Mouse (Mus musculus) lung, postnatal 0 days (tissue): Measurements from ENCODE around the gene Tha1. TPM values are rescaled to one million over a fixed set of nuclear protein-coding genes. Genes with fewer than 3 reads are reported as not detected.

Experiments used
- ATAC-seq: fragments of 200-750 bp; cut with Nextera tagmentation; 2 replicates; pipeline ENCODE4 v1.8.0; 2017; ENCODE audit warnings: moderate library complexity
- DNase-seq: peaks from one replicate; pipeline ENCODE4 v3.0.0-alpha.2; 2016; ENCODE audit warnings: low spot score
- H3K27ac ChIP-seq: fragments of 300-500 bp; sonication (generic); 2 replicates; pipeline ENCODE4 v1.5.1; 2014; ENCODE audit warnings: antibody characterized with exemption, mild to moderate bottlenecking, low read length, mixed read lengths
- H3K27me3 ChIP-seq: fragments of 300-500 bp; sonication (generic); replicated peaks from 2 replicates; pipeline ENCODE4 v1.6.1; 2014; ENCODE audit warnings: low read length, mixed read lengths; ENCODE audit not compliant: insufficient read depth
- H3K36me3 ChIP-seq: fragments of 300-500 bp; sonication (generic); 2 replicates; pipeline ENCODE4 v1.6.1; 2014; ENCODE audit warnings: low read length, mixed read lengths; ENCODE audit not compliant: insufficient read depth
- H3K4me1 ChIP-seq: fragments of 300-500 bp; sonication (generic); 2 replicates; pipeline ENCODE4 v1.6.1; 2014; ENCODE audit warnings: antibody characterized with exemption, low read depth, low read length, mixed read lengths; ENCODE audit not compliant: insufficient read depth
- H3K4me2 ChIP-seq: fragments of 300-500 bp; sonication (generic); replicated peaks from 2 replicates; pipeline ENCODE4 v1.6.1; 2014; ENCODE audit warnings: low read depth, mild to moderate bottlenecking, low read length, moderate library complexity, mixed read lengths
- H3K4me3 ChIP-seq: fragments of 300-500 bp; sonication (generic); 2 replicates; pipeline ENCODE4 v1.5.1; 2014; ENCODE audit warnings: low read depth, low read length
- H3K9ac ChIP-seq: fragments of 300-500 bp; sonication (generic); replicated peaks from 2 replicates; pipeline ENCODE4 v1.6.1; 2014; ENCODE audit warnings: low read depth, mild to moderate bottlenecking
- H3K9me3 ChIP-seq: fragments of 300-500 bp; sonication (generic); 2 replicates; pipeline ENCODE4 v1.6.1; 2016; ENCODE audit warnings: low read length, mixed read lengths
- CTCF ChIP-seq: IDR thresholded peaks from 2 replicates; pipeline ENCODE4 v1.5.1; 2016; ENCODE audit warnings: antibody characterized with exemption, mild to moderate bottlenecking
- EP300 ChIP-seq: IDR thresholded peaks from 2 replicates; pipeline ENCODE4 v1.6.1; 2016; ENCODE audit warnings: antibody characterized with exemption, mild to moderate bottlenecking, control low read depth
- WGBS: fragments of 180-500 bp; shearing (Covaris S2); extraction: QIAGEN DNeasy Blood & Tissue Kit; methylation state at CpG from one replicate; pipeline ENCODE4 v1.1.7; 2014; 5-methylcytosine and 5-hydroxymethylcytosine counted together
- polyA plus RNA-seq: library from polyadenylated mRNA; unstranded; fragments of >200 nt; fragmentation: Nextera tagmentation; extraction: Ambion mirVana; gene quantifications from 2 replicates; pipeline ENCODE4 v1.2.1, GENCODE M21; 2015

The Tha1 gene
- polyA plus RNA-seq, 1 experiment from 2014 or later, result 6.3 TPM

DNA sequence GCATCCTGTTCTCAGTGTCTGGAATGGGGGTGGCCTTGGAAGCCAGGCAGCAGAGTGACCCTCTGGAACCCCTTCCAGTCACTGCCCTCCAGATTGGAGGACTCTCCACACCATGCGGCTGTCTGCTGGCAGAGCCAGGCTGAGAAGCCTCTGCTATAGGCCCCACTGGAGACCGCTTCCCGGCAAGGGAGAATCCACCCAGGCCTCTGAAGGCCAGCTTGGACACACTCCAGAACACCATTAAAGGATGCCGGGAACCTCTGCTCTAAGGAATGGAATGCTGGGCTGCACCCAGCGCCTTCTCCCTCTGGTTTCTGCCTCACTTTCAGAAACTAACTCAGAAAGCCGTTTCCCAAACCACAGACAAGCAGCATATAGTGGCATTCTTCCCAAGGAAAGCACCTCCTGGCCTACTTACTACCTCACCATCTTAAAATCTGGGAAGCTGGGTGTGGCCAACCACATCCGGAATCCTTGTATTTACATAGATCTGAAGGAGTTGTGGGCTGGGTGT, 50.5 kb downstream of the Tha1 start:
- peak; percentile 58 for DNase-seq
- Histone ChIP-seq H3K4me2 (no peak overlapping the region), H3K9ac (no peak overlapping the region)

DNA sequence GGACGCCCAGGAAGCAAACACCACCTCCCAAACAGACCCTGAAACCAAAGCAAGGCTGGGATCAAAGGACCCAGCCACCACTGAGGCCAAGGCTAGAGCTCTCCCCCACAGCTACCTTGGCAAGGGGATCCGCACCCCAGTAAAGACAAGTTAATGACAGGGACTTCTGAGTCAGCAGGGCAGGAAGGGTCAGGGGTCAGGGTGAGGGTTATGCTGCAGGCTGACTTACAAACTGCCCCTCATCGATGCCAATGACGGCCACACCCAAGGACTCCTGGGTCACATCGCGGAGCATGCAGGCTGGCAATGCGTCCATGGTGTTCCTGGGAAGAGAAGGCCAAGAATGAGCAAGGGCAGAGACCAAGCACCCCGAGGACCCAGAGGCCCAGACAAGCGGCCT, 51.4 kb downstream of the Tha1 start:
- H3K9ac ChIP-seq, result no peak overlapping the region
- no peak overlapping the region for H3K4me2 ChIP-seq
- H3K27ac ChIP-seq, result no peak overlapping the region
- no peaks in the 10 kb centered on the region for H3K27me3 ChIP-seq
- WGBS, result 95% methylated on average over 9 of the region's 9 CpGs
- no peak for TF ChIP-seq CTCF
- no peak for TF ChIP-seq EP300
- no peaks in the 10 kb centered on the region for H3K36me3 ChIP-seq
- H3K4me3 ChIP-seq, result no peak overlapping the region
- DNase-seq (no peak), ATAC-seq (no peak)
- peaks cover 32% of the 10 kb centered on the region for H3K4me1 ChIP-seq
- no peaks in the 10 kb centered on the region for H3K9me3 ChIP-seq

More for the DNA sequence above, 50.5 kb downstream of the Tha1 start:
- ATAC-seq, result no peak
- Histone ChIP-seq H3K4me1 (peaks cover 39% of the 10 kb centered on the region), H3K4me3 (no peak overlapping the region), H3K27me3 (no peaks in the 10 kb centered on the region), H3K9me3 (no peaks in the 10 kb centered on the region), H3K36me3 (no peaks in the 10 kb centered on the region), H3K27ac (peak overlapping the region; percentile 39)
- TF ChIP-seq EP300, result peak; percentile 36; the same call in 1 of the 2 replicates
- TF ChIP-seq CTCF, result no peak
- 32% methylated on average over 7 of the region's 7 CpGs for WGBS

DNA sequence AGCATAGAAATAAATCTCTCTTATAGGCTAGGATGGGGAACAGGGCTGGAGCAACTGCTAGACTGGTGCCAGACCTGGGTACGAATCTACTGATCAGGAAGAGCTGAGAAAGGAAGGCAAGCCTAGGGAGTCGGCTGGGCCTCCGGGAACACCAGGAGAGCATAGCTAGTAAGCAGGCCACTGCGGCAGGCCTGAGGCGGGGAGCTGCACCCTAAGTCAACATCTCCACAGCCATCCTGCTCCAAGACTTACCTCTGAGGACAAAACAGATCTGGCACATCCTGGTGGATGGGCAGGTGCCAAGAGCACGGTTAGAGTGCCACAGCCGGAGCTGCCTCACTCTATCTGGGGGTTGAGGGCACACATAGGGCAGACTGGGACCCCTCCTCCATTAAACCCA, 53.1 kb downstream of the Tha1 start:
- TF ChIP-seq CTCF (no peak), EP300 (no peak)
- Histone ChIP-seq H3K27ac (no peak overlapping the region), H3K4me1 (peaks cover 23% of the 10 kb centered on the region; the same call in 1 of the 2 replicates), H3K4me3 (no peak overlapping the region), H3K9me3 (no peaks in the 10 kb centered on the region), H3K36me3 (no peaks in the 10 kb centered on the region), H3K9ac (no peak overlapping the region), H3K27me3 (no peaks in the 10 kb centered on the region), H3K4me2 (no peak overlapping the region)
- ATAC-seq (no peak), DNase-seq (no peak)
- WGBS, result 81% methylated on average over 7 of the region's 7 CpGs

DNA sequence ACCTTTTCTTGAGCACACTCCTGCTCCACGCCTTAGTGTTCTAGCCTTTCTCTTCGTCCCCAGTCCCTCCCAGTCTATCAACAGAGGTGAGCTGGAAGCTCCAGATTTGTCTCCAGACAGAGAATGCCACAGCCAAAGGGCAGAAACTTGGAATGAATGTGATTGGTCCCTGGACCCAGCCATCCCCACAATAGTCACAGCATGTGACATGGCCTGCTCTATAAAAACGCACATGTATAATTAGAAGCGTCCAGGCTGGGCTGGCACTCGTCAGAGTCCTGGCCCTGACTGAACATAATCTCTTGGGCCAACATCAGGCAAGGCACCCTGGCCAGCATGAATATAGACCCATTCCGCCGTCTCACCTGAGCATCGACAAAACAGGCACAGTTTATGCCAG, 54.2 kb downstream of the Tha1 start:
- Histone ChIP-seq H3K9ac (no peak overlapping the region), H3K9me3 (no peaks in the 10 kb centered on the region), H3K4me1 (peaks cover 15% of the 10 kb centered on the region; the same call in 1 of the 2 replicates), H3K36me3 (0 out of 2 replicates have a peak, but pooled peaks cover 4% of the 10 kb centered on the region), H3K27me3 (no peaks in the 10 kb centered on the region), H3K4me3 (no peak overlapping the region), H3K27ac (no peak overlapping the region), H3K4me2 (no peak overlapping the region)
- WGBS, result 84% methylated on average over 8 of the region's 8 CpGs
- ATAC-seq (no peak), DNase-seq (no peak)
- TF ChIP-seq EP300, result no peak
- no peak for TF ChIP-seq CTCF

Other genes starting within 250 kb of the Tha1 start
- gene Tnrc6c, start 219.2 kb downstream of the Tha1 start, polyA plus RNA-seq, result 8.9 and 9.8 TPM in 2 replicates
- gene Tmc8, start 91.4 kb downstream of the Tha1 start, polyA plus RNA-seq, result 5.5 and 6.5 TPM in 2 replicates
- gene Tmc6, start 91.3 kb downstream of the Tha1 start, polyA plus RNA-seq, result 26.2 and 34.8 TPM in 2 replicates
- not detected in 2 replicates for gene 6030468B19Rik, start 75.8 kb downstream of the Tha1 start, polyA plus RNA-seq
- 0.27 TPM in 1 of 2 replicates, not detected in the other for gene Gm20708, start 63.8 kb downstream of the Tha1 start, polyA plus RNA-seq
- gene Syngr2, start 63.8 kb downstream of the Tha1 start, polyA plus RNA-seq, result 96.0 and 108 TPM in 2 replicates
- gene Afmid, start 47.6 kb downstream of the Tha1 start, polyA plus RNA-seq, result 2.4 and 2.9 TPM in 2 replicates
- gene Tk1, start 47.4 kb downstream of the Tha1 start, polyA plus RNA-seq, result 12.4 and 16.0 TPM in 2 replicates
- gene Birc5, start 24.2 kb downstream of the Tha1 start, polyA plus RNA-seq, result 15.0 and 26.2 TPM in 2 replicates
- gene Tmem235, start 12.7 kb downstream of the Tha1 start, polyA plus RNA-seq, result not detected in 2 replicates
- gene Socs3, start 96.6 kb upstream of the Tha1 start, polyA plus RNA-seq, result 27.5 and 57.0 TPM in 2 replicates
- gene Pgs1, start 112.8 kb upstream of the Tha1 start, polyA plus RNA-seq, result 88.6 and 89.5 TPM in 2 replicates